9 mouse cellular contexts compared by ENCODE assay signal in the genomic region with DNA sequence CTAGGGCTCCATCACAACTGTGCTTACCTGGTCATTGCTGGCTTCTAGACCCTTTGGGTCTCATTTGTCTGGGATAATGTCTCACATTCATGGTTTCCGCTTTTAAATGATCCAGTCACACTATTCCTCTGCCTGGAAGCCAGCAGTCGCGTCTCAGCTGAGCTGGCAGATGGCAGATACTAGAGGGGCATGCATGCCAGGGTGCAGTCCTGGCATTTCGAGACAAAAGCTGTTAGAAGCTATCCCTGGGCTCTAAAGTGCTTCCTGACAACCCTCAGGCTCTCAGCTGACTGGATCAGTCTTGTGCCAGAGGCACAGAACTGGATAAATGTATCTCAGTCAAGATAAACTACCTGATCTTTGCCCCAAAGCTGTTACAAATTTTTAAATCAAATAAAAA. TPM values are rescaled to one million over a fixed set of nuclear protein-coding genes. Genes with fewer than 3 reads are reported as not detected.
A peak's percentile ranks its signal among the peaks of the same experiment; 100 is the strongest.
DNase-seq lines count a peak whose midpoint lies in the region; ATAC-seq and TF ChIP-seq lines count a peak whose summit lies in the region.
"Had no signal": no experiment of that assay in that cellular context is flagged by ENCODE, and none has a peak within 500 bp of the region (broad histone marks: within the 10 kb centered on the region; RNA-seq: fewer than 3 reads in every experiment).

No protein-coding gene starts in this region.

- H3K36me3 ChIP-seq in hindbrain, embryonic 16.5 days (ENCODE audit: control insufficient read depth, insufficient read depth, low read length) = peaks cover 4% of the 10 kb centered on the region; the same call in 1 of the 2 replicates
- H3K36me3 ChIP-seq in hindbrain, embryonic 10.5 days = peaks cover 8% of the 10 kb centered on the region; the same call in 1 of the 2 replicates

- H3K9ac ChIP-seq in hindbrain, embryonic 16.5 days (ENCODE audit: low read depth, low read length) = no peak overlapping the region

- intact Hi-C loops in heart, postnatal 10 days (cut with DNase I) = no loop called here

- peak overlapping the region; percentile 4; the same call in 1 of the 2 replicates for H3K27ac ChIP-seq in hindbrain, embryonic 16.5 days (ENCODE audit: low read depth, low read length)
- H3K27ac ChIP-seq in hindbrain, embryonic 10.5 days = no peak overlapping the region
- H3K27ac ChIP-seq in brown adipose tissue, adult 24 weeks (replicated peaks; ENCODE audit: low read depth, low read length) = peak overlapping the region; percentile 75
- H3K27ac ChIP-seq in cerebellum, adult 2 months (ENCODE audit: insufficient read depth, low read length) = peak overlapping the region; percentile 32; the same call in 1 of the 2 replicates

- no peaks in the 10 kb centered on the region for H3K27me3 ChIP-seq in hindbrain, embryonic 16.5 days (replicated peaks; ENCODE audit: control insufficient read depth, insufficient read depth, low read length)
- H3K27me3 ChIP-seq in hindbrain, embryonic 10.5 days (ENCODE audit: insufficient read depth, poor library complexity, severe bottlenecking) = no peaks in the 10 kb centered on the region
- no peaks in the 10 kb centered on the region for H3K27me3 ChIP-seq in cerebellum, adult 2 months (ENCODE audit: control insufficient read depth, insufficient read depth, low read length)

- WGBS in hindbrain, embryonic 16.5 days = 38% methylated on average over 4 of the region's 4 CpGs
- 87% methylated on average over 4 of the region's 4 CpGs for WGBS in hindbrain, embryonic 10.5 days
- 6% methylated on average over 4 of the region's 4 CpGs for WGBS in cerebellum, adult 2 months

- H3K9me3 ChIP-seq in hindbrain, embryonic 16.5 days (ENCODE audit: control insufficient read depth, low read length) = no peaks in the 10 kb centered on the region
- no peaks in the 10 kb centered on the region for H3K9me3 ChIP-seq in hindbrain, embryonic 10.5 days
- H3K9me3 ChIP-seq: G1E had no signal

- no peak for TF ChIP-seq POLR2A in cerebellum, adult 2 months (IDR thresholded peaks at IDR 0.05; ENCODE audit: borderline replicate concordance, insufficient read depth, low read length)

- H3K4me3 ChIP-seq in hindbrain, embryonic 16.5 days (ENCODE audit: low read length) = no peak overlapping the region
- no peak overlapping the region for H3K4me3 ChIP-seq in hindbrain, embryonic 10.5 days
- H3K4me3 ChIP-seq in brown adipose tissue, adult 24 weeks (ENCODE audit: insufficient read depth, low read depth, low read length) = no peak overlapping the region
- no peak overlapping the region for H3K4me3 ChIP-seq in cerebellum, adult 2 months (replicated peaks; ENCODE audit: insufficient read depth, low read depth, low read length)

- DNase-seq in hindbrain, embryonic 10.5 days (ENCODE audit: low spot score) = no peak
- DNase-seq in cerebellum, adult 2 months = peak; percentile 79 to 90
- DNase-seq in heart, postnatal 10 days = peak; percentile 51 to 57
- no peak for DNase-seq in kidney, adult 8-10 months
- DNase-seq in ovary, postnatal 10 days (ENCODE audit: low spot score) = no peak
- DNase-seq: adrenal gland, adult 2 months had no signal

- no peak overlapping the region for H3K4me2 ChIP-seq in hindbrain, embryonic 16.5 days (ENCODE audit: low read length)

- TF ChIP-seq CTCF in cerebellum, adult 2 months (IDR thresholded peaks at IDR 0.05; ENCODE audit: borderline replicate concordance, insufficient read depth, low read depth, low read length) = no peak

- no peak for ATAC-seq in hindbrain, embryonic 16.5 days

- peaks cover 9% of the 10 kb centered on the region for H3K4me1 ChIP-seq in hindbrain, embryonic 16.5 days (ENCODE audit: control insufficient read depth, insufficient read depth, low read depth, low read length)
- H3K4me1 ChIP-seq in hindbrain, embryonic 10.5 days (replicated peaks) = peaks cover 15% of the 10 kb centered on the region
- peaks cover 55% of the 10 kb centered on the region for H3K4me1 ChIP-seq in brown adipose tissue, adult 24 weeks (ENCODE audit: control insufficient read depth, insufficient read depth, insufficient read length, low read length)
- H3K4me1 ChIP-seq in cerebellum, adult 2 months (ENCODE audit: control insufficient read depth, insufficient read depth, low read length) = peaks cover 37% of the 10 kb centered on the region

RNA-seq across cellular contexts. Expression of a gene that starts 42.1 kb away (rescaled TPM):
- 25.1 and 30.0 TPM in 2 replicates for polyA plus RNA-seq in hindbrain, embryonic 16.5 days (2015; fragmentation: Nextera tagmentation; extraction: Ambion mirVana)
- polyA plus RNA-seq in hindbrain, embryonic 10.5 days (2016; fragmentation: Nextera tagmentation; extraction: Ambion mirVana) = 21.4 and 21.6 TPM in 2 replicates
- 43.3 and 57.1 TPM in 2 replicates for polyA plus RNA-seq in brown adipose tissue, adult 24 weeks (2012; ENCODE audit: insufficient read depth, insufficient read length, missing spikeins)
- 45.1 and 49.8 TPM in 2 replicates for polyA plus RNA-seq in cerebellum, adult 2 months (2012; rRNA removed)
- total RNA-seq in heart, postnatal 10 days (2021) = 10 to 100 TPM; 38.6 to 44.9 TPM

RNA-seq across cellular contexts. Expression of a gene that starts 42.2 kb away (rescaled TPM):
- polyA plus RNA-seq in hindbrain, embryonic 16.5 days (2015; fragmentation: Nextera tagmentation; extraction: Ambion mirVana) = 28.2 and 31.5 TPM in 2 replicates
- polyA plus RNA-seq in hindbrain, embryonic 10.5 days (2016; fragmentation: Nextera tagmentation; extraction: Ambion mirVana) = 18.2 and 22.0 TPM in 2 replicates
- polyA plus RNA-seq in brown adipose tissue, adult 24 weeks (2012; ENCODE audit: insufficient read depth, insufficient read length, missing spikeins) = 82.7 and 125 TPM in 2 replicates
- polyA plus RNA-seq in cerebellum, adult 2 months (2012; rRNA removed) = 22.6 and 23.5 TPM in 2 replicates
- total RNA-seq in heart, postnatal 10 days (2021) = 10 to 100 TPM; 32.5 to 37.9 TPM

Comparison
In these comparisons a context has a peak if more than half of its experiments do, and no peak if none do; other contexts are left out.
1. DNase-seq: peak in cerebellum, adult 2 months (2 of 2) and heart, postnatal 10 days (2 of 2); none in hindbrain, embryonic 10.5 days (single experiment), kidney, adult 8-10 months (0 of 2) and ovary, postnatal 10 days (single experiment).